Mouse (Mus musculus): ENCODE results near the gene Olfr1224-ps1. TPM values are rescaled to one million over a fixed set of nuclear protein-coding genes. Genes with fewer than 3 reads are reported as not detected.

Gene Olfr1224-ps1
- polyA plus RNA-seq, 1 experiment from 2014 or later = not detected

- ATAC-seq (ENCODE audit: low FRiP score, low TSS enrichment) (no peak), DNase-seq (no peak)
- no peaks in the 10 kb centered on the region for H3K4me1 ChIP-seq (ENCODE audit: control insufficient read depth, insufficient read depth, low read length)
- H3K9ac ChIP-seq (replicated peaks; ENCODE audit: low read length) = no peak overlapping the region
- H3K4me2 ChIP-seq (ENCODE audit: low read length) = no peak overlapping the region
- H3K4me3 ChIP-seq (replicated peaks; ENCODE audit: low read depth, low read length) = no peak overlapping the region
- no peaks in the 10 kb centered on the region for H3K9me3 ChIP-seq (ENCODE audit: control insufficient read depth, low read length)
- H3K36me3 ChIP-seq (ENCODE audit: control insufficient read depth, insufficient read depth, low read length) = no peaks in the 10 kb centered on the region
- H3K27ac ChIP-seq (replicated peaks; ENCODE audit: low read depth, low read length) = no peak overlapping the region
- no peaks in the 10 kb centered on the region for H3K27me3 ChIP-seq (ENCODE audit: control insufficient read depth, insufficient read depth, low read length)
Observed at GRCm38 (mm10) chr2:89105651-89106050, 58.2 kb downstream of the Olfr1224-ps1 start.

Other genes with a start within 250 kb of the Olfr1224-ps1 start
- gene Olfr1209, start 248.9 kb downstream of the Olfr1224-ps1 start, polyA plus RNA-seq (2014; fragmentation: Nextera tagmentation; extraction: Ambion mirVana) = not detected in 2 replicates
- gene Olfr1211, start 226.0 kb downstream of the Olfr1224-ps1 start, polyA plus RNA-seq (2014; fragmentation: Nextera tagmentation; extraction: Ambion mirVana) = not detected in 2 replicates
- not detected in 2 replicates for gene Olfr1212, start 210.1 kb downstream of the Olfr1224-ps1 start, polyA plus RNA-seq (2014; fragmentation: Nextera tagmentation; extraction: Ambion mirVana)
- gene Gm13762, start 183.8 kb downstream of the Olfr1224-ps1 start, polyA plus RNA-seq (2014; fragmentation: Nextera tagmentation; extraction: Ambion mirVana) = not detected in 2 replicates
- not detected in 2 replicates for gene Olfr1214, start 171.4 kb downstream of the Olfr1224-ps1 start, polyA plus RNA-seq (2014; fragmentation: Nextera tagmentation; extraction: Ambion mirVana)
- gene Olfr1215, start 157.1 kb downstream of the Olfr1224-ps1 start, polyA plus RNA-seq (2014; fragmentation: Nextera tagmentation; extraction: Ambion mirVana) = not detected in 2 replicates
- not detected in 2 replicates for gene Olfr1216, start 145.8 kb downstream of the Olfr1224-ps1 start, polyA plus RNA-seq (2014; fragmentation: Nextera tagmentation; extraction: Ambion mirVana)
- not detected in 2 replicates for gene Olfr1217, start 132.0 kb downstream of the Olfr1224-ps1 start, polyA plus RNA-seq (2014; fragmentation: Nextera tagmentation; extraction: Ambion mirVana)
- gene Olfr1218, start 102.9 kb downstream of the Olfr1224-ps1 start, polyA plus RNA-seq (2014; fragmentation: Nextera tagmentation; extraction: Ambion mirVana) = not detected in 2 replicates
- not detected in 2 replicates for gene Olfr1219, start 80.6 kb downstream of the Olfr1224-ps1 start, polyA plus RNA-seq (2014; fragmentation: Nextera tagmentation; extraction: Ambion mirVana)
- gene Olfr1220, start 57.3 kb downstream of the Olfr1224-ps1 start, polyA plus RNA-seq (2014; fragmentation: Nextera tagmentation; extraction: Ambion mirVana) = not detected in 2 replicates
- not detected in 2 replicates for gene Olfr1221, start 46.8 kb downstream of the Olfr1224-ps1 start, polyA plus RNA-seq (2014; fragmentation: Nextera tagmentation; extraction: Ambion mirVana)
- not detected in 2 replicates for gene Olfr1222, start 31.0 kb downstream of the Olfr1224-ps1 start, polyA plus RNA-seq (2014; fragmentation: Nextera tagmentation; extraction: Ambion mirVana)
- gene Olfr1223, start 12.5 kb downstream of the Olfr1224-ps1 start, polyA plus RNA-seq (2014; fragmentation: Nextera tagmentation; extraction: Ambion mirVana) = not detected in 2 replicates
- gene Olfr1225, start 10.6 kb upstream of the Olfr1224-ps1 start, polyA plus RNA-seq (2014; fragmentation: Nextera tagmentation; extraction: Ambion mirVana) = not detected in 2 replicates
- not detected in 2 replicates for gene Olfr1226, start 36.0 kb upstream of the Olfr1224-ps1 start, polyA plus RNA-seq (2014; fragmentation: Nextera tagmentation; extraction: Ambion mirVana)
- not detected in 2 replicates for gene Olfr1228, start 90.0 kb upstream of the Olfr1224-ps1 start, polyA plus RNA-seq (2014; fragmentation: Nextera tagmentation; extraction: Ambion mirVana)
- gene Olfr1229, start 123.9 kb upstream of the Olfr1224-ps1 start, polyA plus RNA-seq (2014; fragmentation: Nextera tagmentation; extraction: Ambion mirVana) = not detected in 2 replicates
- not detected in 2 replicates for gene Olfr1230, start 133.2 kb upstream of the Olfr1224-ps1 start, polyA plus RNA-seq (2014; fragmentation: Nextera tagmentation; extraction: Ambion mirVana)
- gene Olfr1231, start 143.0 kb upstream of the Olfr1224-ps1 start, polyA plus RNA-seq (2014; fragmentation: Nextera tagmentation; extraction: Ambion mirVana) = not detected in 2 replicates
- not detected in 2 replicates for gene Olfr1232, start 165.6 kb upstream of the Olfr1224-ps1 start, polyA plus RNA-seq (2014; fragmentation: Nextera tagmentation; extraction: Ambion mirVana)
- gene Olfr1233, start 178.3 kb upstream of the Olfr1224-ps1 start, polyA plus RNA-seq (2014; fragmentation: Nextera tagmentation; extraction: Ambion mirVana) = not detected in 2 replicates
- gene Olfr1234, start 200.8 kb upstream of the Olfr1224-ps1 start, polyA plus RNA-seq (2014; fragmentation: Nextera tagmentation; extraction: Ambion mirVana) = not detected in 2 replicates
- not detected in 2 replicates for gene Olfr1238, start 245.6 kb upstream of the Olfr1224-ps1 start, polyA plus RNA-seq (2014; fragmentation: Nextera tagmentation; extraction: Ambion mirVana)

Measured in midbrain, embryonic 14.5 days (tissue).